ENCODE assay signal across 10 mouse cellular contexts in genomic region chr12:102275833-102276443, GRCm38 (mm10). TPM values are rescaled to one million over a fixed set of nuclear protein-coding genes. Genes with fewer than 3 reads are reported as not detected.
A peak's percentile ranks its signal among the peaks of the same experiment; 100 is the strongest.
DNase-seq lines count a peak whose midpoint lies in the region; TF ChIP-seq lines count a peak whose summit lies in the region.
"Had no signal": no experiment of that assay in that cellular context is flagged by ENCODE, and none has a peak within 500 bp of the region (broad histone marks: within the 10 kb centered on the region; RNA-seq: fewer than 3 reads in every experiment).

No protein-coding gene starts in this region.

- H3K79me2 ChIP-seq in liver, adult 2 months (ENCODE audit: control insufficient read depth, insufficient read depth, low read length) = no peaks in the 10 kb centered on the region

- H3K9ac ChIP-seq in liver, adult 2 months (ENCODE audit: low read depth, low read length) = no peak overlapping the region
- H3K9ac ChIP-seq: neural tube, embryonic 12.5 days had no signal

- TF ChIP-seq POLR2A in liver, adult 2 months (IDR thresholded peaks at IDR 0.05; ENCODE audit: extremely low read depth, insufficient read depth, low read length) = no peak
- no peak for TF ChIP-seq POLR2A in kidney, adult 2 months (IDR thresholded peaks at IDR 0.05; ENCODE audit: low read depth, low read length)

- no peak overlapping the region for H3K27ac ChIP-seq in liver, adult 2 months (replicated peaks; ENCODE audit: insufficient read depth, low read depth, low read length)
- peak overlapping the region; percentile 66; the same call in 1 of the 2 replicates for H3K27ac ChIP-seq in kidney, adult 2 months (ENCODE audit: insufficient read depth, low read depth, low read length)
- H3K27ac ChIP-seq: neural tube, embryonic 12.5 days had no signal

- TF ChIP-seq CTCF in liver, adult 2 months (IDR thresholded peaks at IDR 0.05; ENCODE audit: low read depth, low read length) = no peak
- TF ChIP-seq CTCF in kidney, adult 2 months (conservative IDR thresholded peaks at IDR 0.05; ENCODE audit: insufficient read depth, insufficient read length, low read depth, low read length) = no peak

- no peak overlapping the region for H3K4me3 ChIP-seq in liver, adult 2 months (ENCODE audit: insufficient read depth, low read depth, low read length)
- no peak overlapping the region for H3K4me3 ChIP-seq in kidney, adult 2 months (ENCODE audit: insufficient read depth, low read depth, low read length)
- H3K4me3 ChIP-seq: neural tube, embryonic 12.5 days had no signal

- WGBS in liver, adult 2 months = 24% methylated on average over 7 of the region's 7 CpGs
- 30% methylated on average over 7 of the region's 7 CpGs for WGBS in kidney, adult 2 months

- H3K36me3 ChIP-seq in liver, adult 2 months (ENCODE audit: control insufficient read depth, insufficient read depth, low read length) = no peaks in the 10 kb centered on the region
- H3K36me3 ChIP-seq in kidney, adult 2 months (ENCODE audit: control insufficient read depth, insufficient read depth, low read length) = no peaks in the 10 kb centered on the region
- H3K36me3 ChIP-seq: neural tube, embryonic 12.5 days had no signal

- H3K27me3 ChIP-seq in liver, adult 2 months (ENCODE audit: control insufficient read depth, insufficient read depth, low read length) = no peaks in the 10 kb centered on the region
- H3K27me3 ChIP-seq in kidney, adult 2 months (replicated peaks; ENCODE audit: control insufficient read depth, insufficient read depth, low read length) = no peaks in the 10 kb centered on the region
- H3K27me3 ChIP-seq: neural tube, embryonic 12.5 days had no signal

- H3K4me1 ChIP-seq in liver, adult 2 months (ENCODE audit: control insufficient read depth, insufficient read depth, low read length) = peaks cover 8% of the 10 kb centered on the region
- H3K4me1 ChIP-seq in kidney, adult 2 months (ENCODE audit: control insufficient read depth, insufficient read depth, low read length) = peaks cover 13% of the 10 kb centered on the region; the same call in 1 of the 2 replicates
- H3K4me1 ChIP-seq: neural tube, embryonic 12.5 days had no signal

- peak; percentile 97 for DNase-seq in liver, adult 2 months (ENCODE audit: extremely low read depth, low read depth, low spot score)
- no peak for DNase-seq in liver
- DNase-seq in gastrocnemius, adult 18-20 months (ENCODE audit: low spot score) = peak; percentile 81
- DNase-seq in kidney, adult 2 months = peak; percentile 96
- peak; percentile 61 to 84 for DNase-seq in lung, postnatal 4 days
- no peak for DNase-seq in thymus, postnatal 0 days (ENCODE audit: low spot score)
- no peak for DNase-seq in right cerebral cortex, postnatal 36 days (ENCODE audit: low spot score in 2 of 2)
- no peak for DNase-seq in frontal cortex, postnatal 10 days (ENCODE audit: low spot score in 2 of 2)
- DNase-seq: cerebellum, adult 9-10 months had no signal

RNA-seq across cellular contexts. Expression of gene Rin3, which starts 6.9 kb away (rescaled TPM):
- total RNA-seq in liver, adult 2 months (2014; rRNA removed) = 4.9 and 9.2 TPM in 2 replicates
- 8.4 and 12.0 TPM in 2 replicates for polyA plus RNA-seq in liver, adult 2 months (2012; rRNA removed)
- 1 to 10 TPM; 7.8 to 9.1 TPM for total RNA-seq in gastrocnemius, adult 18-20 months (2021)
- 11.6 and 15.4 TPM in 2 replicates for polyA plus RNA-seq in kidney, adult 2 months (2012; rRNA removed)
- polyA plus RNA-seq in thymus, postnatal 0 days (2015; fragmentation: Nextera tagmentation; extraction: Ambion mirVana) = 7.0 and 7.9 TPM in 2 replicates

Comparison
In these comparisons a context has a peak if more than half of its experiments do, and no peak if none do; other contexts are left out.
1. DNase-seq: peak in liver, adult 2 months (single experiment), gastrocnemius, adult 18-20 months (single experiment), kidney, adult 2 months (single experiment) and lung, postnatal 4 days (2 of 2); none in liver (single experiment), thymus, postnatal 0 days (single experiment), right cerebral cortex, postnatal 36 days (0 of 2) and frontal cortex, postnatal 10 days (0 of 2).